Mouse (Mus musculus): ENCODE measurements around the gene Auts2. TPM values are rescaled to one million over a fixed set of nuclear protein-coding genes. Genes with fewer than 3 reads are reported as not detected.

Auts2 gene
- polyA plus RNA-seq, 1 experiment from 2014 or later: 4.4 TPM

DNA sequence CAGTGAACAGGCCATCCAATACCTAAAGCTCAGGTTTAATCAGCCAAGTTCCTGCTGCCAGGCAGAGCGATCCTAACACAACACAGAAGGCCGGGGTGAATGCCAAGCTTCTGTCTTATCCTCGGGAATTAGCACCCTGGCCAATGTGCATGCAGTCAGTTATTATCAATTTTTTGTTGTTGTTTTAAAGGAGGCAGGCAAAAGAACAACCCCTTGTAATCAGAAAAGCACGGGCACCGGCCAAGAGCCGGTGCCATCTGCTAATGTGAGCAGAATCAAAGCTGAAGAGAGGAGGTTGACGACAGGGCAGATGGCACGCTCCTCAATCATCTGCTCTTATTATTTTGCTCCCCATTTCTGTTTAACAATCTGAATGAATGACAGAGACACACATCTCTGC lies 373.1 kb downstream of the Auts2 start:
- H3K27ac ChIP-seq (ENCODE audit: low read length): no peak overlapping the region
- ATAC-seq (no peak), DNase-seq (ENCODE audit: low spot score) (no peak)
- H3K4me3 ChIP-seq (ENCODE audit: low read depth, low read length): no peak overlapping the region
- no peaks in the 10 kb centered on the region for H3K27me3 ChIP-seq (replicated peaks; ENCODE audit: insufficient read depth, low read length)
- no peaks in the 10 kb centered on the region for H3K36me3 ChIP-seq (ENCODE audit: insufficient read depth, low read length)
- H3K9me3 ChIP-seq (ENCODE audit: low read length): no peaks in the 10 kb centered on the region
- no peaks in the 10 kb centered on the region for H3K4me1 ChIP-seq (ENCODE audit: insufficient read depth, low read depth, low read length)
- no peak overlapping the region for H3K9ac ChIP-seq (replicated peaks; ENCODE audit: low read depth)
- 73% methylated on average over 8 of the region's 8 CpGs for WGBS
- no peak overlapping the region for H3K4me2 ChIP-seq (replicated peaks; ENCODE audit: low read depth, low read length)
- TF ChIP-seq EP300 (IDR thresholded peaks at IDR 0.05): no peak
- TF ChIP-seq CTCF (IDR thresholded peaks at IDR 0.05): no peak

DNA sequence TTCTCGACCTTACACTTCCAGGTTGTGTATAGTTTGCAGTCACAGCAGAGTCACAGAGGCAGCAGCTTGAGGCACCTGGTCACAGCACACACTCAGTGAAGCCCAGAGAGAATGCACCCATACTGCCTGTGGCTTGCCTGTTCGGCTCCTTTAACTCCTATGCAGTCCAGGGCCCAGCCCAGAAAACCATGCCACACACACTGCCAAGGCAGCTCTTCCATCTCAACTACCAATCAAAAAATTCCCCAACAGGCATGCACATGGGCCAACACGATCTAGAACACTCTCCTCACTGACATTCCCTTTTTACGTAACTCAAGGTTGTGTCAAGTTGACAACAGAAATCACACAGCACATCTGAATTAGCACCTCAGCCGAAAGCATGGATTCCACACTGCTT lies 374.3 kb downstream of the Auts2 start:
- Histone ChIP-seq H3K9me3 (ENCODE audit: low read length) (no peaks in the 10 kb centered on the region), H3K4me3 (ENCODE audit: low read depth, low read length) (no peak overlapping the region), H3K4me1 (ENCODE audit: insufficient read depth, low read depth, low read length) (no peaks in the 10 kb centered on the region), H3K36me3 (ENCODE audit: insufficient read depth, low read length) (no peaks in the 10 kb centered on the region), H3K9ac (replicated peaks; ENCODE audit: low read depth) (no peak overlapping the region), H3K27me3 (replicated peaks; ENCODE audit: insufficient read depth, low read length) (no peaks in the 10 kb centered on the region), H3K4me2 (replicated peaks; ENCODE audit: low read depth, low read length) (no peak overlapping the region), H3K27ac (ENCODE audit: low read length) (no peak overlapping the region)
- ATAC-seq (no peak), DNase-seq (ENCODE audit: low spot score) (no peak)
- TF ChIP-seq CTCF (IDR thresholded peaks at IDR 0.05) (no peak), EP300 (IDR thresholded peaks at IDR 0.05) (no peak)
- WGBS: 66% methylated on average over 5 of the region's 5 CpGs

DNA sequence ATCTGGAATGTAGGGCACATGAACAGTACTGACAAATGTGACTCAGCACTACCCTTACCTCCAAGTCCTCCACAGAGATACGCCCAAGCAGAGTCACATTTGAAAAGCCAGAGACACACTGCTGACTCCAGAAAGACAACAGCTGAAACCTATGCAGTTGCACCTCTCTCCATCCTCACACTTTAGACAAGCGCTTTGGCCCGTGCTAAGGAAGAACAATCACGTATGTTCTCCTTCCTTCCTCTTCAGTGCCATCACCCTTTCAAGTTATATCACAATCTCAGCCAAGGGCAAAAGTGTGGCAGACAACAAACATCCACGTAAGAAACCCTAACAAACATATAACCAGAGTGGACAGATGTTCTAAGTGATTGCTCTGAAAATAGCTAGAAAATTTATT lies 374.9 kb downstream of the Auts2 start:
- Histone ChIP-seq H3K4me1 (ENCODE audit: insufficient read depth, low read depth, low read length) (no peaks in the 10 kb centered on the region), H3K9ac (replicated peaks; ENCODE audit: low read depth) (no peak overlapping the region), H3K27ac (ENCODE audit: low read length) (no peak overlapping the region), H3K4me2 (replicated peaks; ENCODE audit: low read depth, low read length) (no peak overlapping the region), H3K4me3 (ENCODE audit: low read depth, low read length) (no peak overlapping the region), H3K9me3 (ENCODE audit: low read length) (no peaks in the 10 kb centered on the region), H3K36me3 (ENCODE audit: insufficient read depth, low read length) (no peaks in the 10 kb centered on the region), H3K27me3 (replicated peaks; ENCODE audit: insufficient read depth, low read length) (no peaks in the 10 kb centered on the region)
- ATAC-seq (peak; percentile 53), DNase-seq (ENCODE audit: low spot score) (peak; percentile 8)
- WGBS: 54% methylated on average over 5 of the region's 5 CpGs
- no peak for TF ChIP-seq EP300 (IDR thresholded peaks at IDR 0.05)
- TF ChIP-seq CTCF (IDR thresholded peaks at IDR 0.05): no peak

DNA sequence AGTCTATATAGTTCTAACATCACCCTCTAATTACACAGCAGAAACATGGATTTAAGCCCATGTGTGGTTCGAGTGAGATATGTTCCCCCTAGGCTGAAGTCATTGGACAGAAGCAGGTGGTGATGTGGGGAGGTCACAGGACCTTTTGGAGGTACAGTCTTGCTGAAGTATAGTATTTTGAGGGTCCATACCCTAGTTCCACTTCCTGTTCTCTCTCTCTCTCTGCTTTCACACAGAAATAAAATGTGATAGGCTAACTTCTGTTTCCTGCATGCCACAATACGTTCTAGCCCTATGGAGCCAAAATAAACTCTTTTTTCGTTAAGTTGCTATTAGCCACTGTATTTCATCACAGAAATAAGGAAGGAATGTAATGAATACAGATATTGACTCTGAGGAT lies 376.6 kb downstream of the Auts2 start:
- DNase-seq (ENCODE audit: low spot score): no peak
- Histone ChIP-seq H3K4me2 (replicated peaks; ENCODE audit: low read depth, low read length) (no peak overlapping the region), H3K36me3 (ENCODE audit: insufficient read depth, low read length) (no peaks in the 10 kb centered on the region), H3K4me3 (ENCODE audit: low read depth, low read length) (no peak overlapping the region), H3K27ac (ENCODE audit: low read length) (no peak overlapping the region), H3K9me3 (ENCODE audit: low read length) (no peaks in the 10 kb centered on the region), H3K9ac (replicated peaks; ENCODE audit: low read depth) (no peak overlapping the region), H3K27me3 (replicated peaks; ENCODE audit: insufficient read depth, low read length) (no peaks in the 10 kb centered on the region), H3K4me1 (ENCODE audit: insufficient read depth, low read depth, low read length) (no peaks in the 10 kb centered on the region)
- 70% methylated on average over 3 of the region's 3 CpGs for WGBS
- TF ChIP-seq EP300 (IDR thresholded peaks at IDR 0.05) (no peak), CTCF (IDR thresholded peaks at IDR 0.05) (no peak)
- ATAC-seq: no peak

DNA sequence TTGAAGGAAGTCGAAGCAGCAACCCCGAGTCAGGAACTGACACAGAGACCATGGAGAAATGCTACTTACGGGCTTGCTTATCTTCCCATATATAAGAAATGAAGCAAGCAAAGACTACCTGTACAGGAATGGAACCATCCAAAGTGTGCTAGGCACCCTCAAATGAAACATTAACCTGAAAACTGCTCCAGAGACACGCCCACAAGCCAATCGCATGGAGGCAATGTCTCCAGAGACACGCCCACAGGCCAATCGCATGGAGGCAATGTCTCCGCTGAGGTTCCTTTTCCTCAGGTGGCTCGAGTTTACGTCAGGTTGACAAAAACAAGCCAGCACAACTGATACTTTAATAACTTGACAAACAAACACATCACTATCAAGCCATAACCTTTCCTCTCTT lies 379.2 kb downstream of the Auts2 start:
- H3K9ac ChIP-seq (replicated peaks; ENCODE audit: low read depth): no peak overlapping the region
- no peaks in the 10 kb centered on the region for H3K27me3 ChIP-seq (replicated peaks; ENCODE audit: insufficient read depth, low read length)
- 81% methylated on average over 10 of the region's 10 CpGs for WGBS
- H3K36me3 ChIP-seq (ENCODE audit: insufficient read depth, low read length): no peaks in the 10 kb centered on the region
- H3K4me2 ChIP-seq (replicated peaks; ENCODE audit: low read depth, low read length): no peak overlapping the region
- H3K27ac ChIP-seq (ENCODE audit: low read length): no peak overlapping the region
- TF ChIP-seq CTCF (IDR thresholded peaks at IDR 0.05) (no peak), EP300 (IDR thresholded peaks at IDR 0.05) (no peak)
- H3K4me3 ChIP-seq (ENCODE audit: low read depth, low read length): no peak overlapping the region
- ATAC-seq (no peak), DNase-seq (ENCODE audit: low spot score) (no peak)
- no peaks in the 10 kb centered on the region for H3K4me1 ChIP-seq (ENCODE audit: insufficient read depth, low read depth, low read length)
- no peaks in the 10 kb centered on the region for H3K9me3 ChIP-seq (ENCODE audit: low read length)

- DNase-seq (ENCODE audit: low spot score) (no peak), ATAC-seq (no peak)
- no peaks in the 10 kb centered on the region for H3K36me3 ChIP-seq (ENCODE audit: insufficient read depth, low read length)
- no peak overlapping the region for H3K27ac ChIP-seq (ENCODE audit: low read length)
- no peaks in the 10 kb centered on the region for H3K27me3 ChIP-seq (replicated peaks; ENCODE audit: insufficient read depth, low read length)
- no peak overlapping the region for H3K9ac ChIP-seq (replicated peaks; ENCODE audit: low read depth)
- TF ChIP-seq CTCF (IDR thresholded peaks at IDR 0.05): no peak
- no peak for TF ChIP-seq EP300 (IDR thresholded peaks at IDR 0.05)
- H3K4me2 ChIP-seq (replicated peaks; ENCODE audit: low read depth, low read length): no peak overlapping the region
- WGBS: 62% methylated on average over 4 of the region's 4 CpGs
- H3K4me3 ChIP-seq (ENCODE audit: low read depth, low read length): no peak overlapping the region
- no peaks in the 10 kb centered on the region for H3K4me1 ChIP-seq (ENCODE audit: insufficient read depth, low read depth, low read length)
- H3K9me3 ChIP-seq (ENCODE audit: low read length): no peaks in the 10 kb centered on the region
These were observed 381.0 kb downstream of the Auts2 start for GRCm38 (mm10) chr5:132162206-132162533.

All from lung, postnatal 0 days (tissue).